Mouse (Mus musculus) small intestine, adult 2 months (tissue): ENCODE data around the gene Dnm1.

Experiments
- CTCF ChIP-seq: fragments of 200-500 bp; IDR thresholded peaks from 2 replicates; pipeline ENCODE4 v1.5.1; 2012; ENCODE audit warnings: low read depth, mild to moderate bottlenecking, control low read depth, inconsistent platforms, low read length, moderate library complexity, mixed read lengths; ENCODE audit not compliant: insufficient replicate concordance, insufficient read length; ENCODE audit errors: extremely low read depth
- POLR2A ChIP-seq: fragments of 200-500 bp; IDR thresholded peaks from 2 replicates; pipeline ENCODE4 v1.6.1; 2012; ENCODE audit warnings: low read depth, mild to moderate bottlenecking, control low read depth, inconsistent platforms, low read length, moderate library complexity

GRCm38 (mm10) chr2:32381141-32381774, 28.1 kb upstream of the Dnm1 start:
- TF ChIP-seq POLR2A (no peak), CTCF (no peak)
